Mouse (Mus musculus) frontal cortex, adult 2 months (tissue): Measurements from ENCODE around the gene Nudt2. TPM values are rescaled to one million over a fixed set of nuclear protein-coding genes. Genes with fewer than 3 reads are reported as not detected.
"Not testable (repeated sequence)": the region's sequence is repeated elsewhere in the genome, so short reads cannot be mapped to it uniquely, and the experiment has no call there.

Experiments used
- DNase-seq, 2 experiments: peaks; one replicate each; pipeline ENCODE4 v3.0.0; 2022; ENCODE audit warnings: low spot score in 1 of 2; ENCODE audit errors: extremely low spot score in 1 of 2
- polyA plus RNA-seq: library from polyadenylated mRNA; depleted of rRNA; stranded (reverse); fragments of >200 nt; gene quantifications from 2 replicates; pipeline ENCODE4 v1.2.3, GENCODE M21; 2012; rRNA removed

Gene Nudt2
- 39.5 and 42.0 TPM in 2 replicates for polyA plus RNA-seq

DNA sequence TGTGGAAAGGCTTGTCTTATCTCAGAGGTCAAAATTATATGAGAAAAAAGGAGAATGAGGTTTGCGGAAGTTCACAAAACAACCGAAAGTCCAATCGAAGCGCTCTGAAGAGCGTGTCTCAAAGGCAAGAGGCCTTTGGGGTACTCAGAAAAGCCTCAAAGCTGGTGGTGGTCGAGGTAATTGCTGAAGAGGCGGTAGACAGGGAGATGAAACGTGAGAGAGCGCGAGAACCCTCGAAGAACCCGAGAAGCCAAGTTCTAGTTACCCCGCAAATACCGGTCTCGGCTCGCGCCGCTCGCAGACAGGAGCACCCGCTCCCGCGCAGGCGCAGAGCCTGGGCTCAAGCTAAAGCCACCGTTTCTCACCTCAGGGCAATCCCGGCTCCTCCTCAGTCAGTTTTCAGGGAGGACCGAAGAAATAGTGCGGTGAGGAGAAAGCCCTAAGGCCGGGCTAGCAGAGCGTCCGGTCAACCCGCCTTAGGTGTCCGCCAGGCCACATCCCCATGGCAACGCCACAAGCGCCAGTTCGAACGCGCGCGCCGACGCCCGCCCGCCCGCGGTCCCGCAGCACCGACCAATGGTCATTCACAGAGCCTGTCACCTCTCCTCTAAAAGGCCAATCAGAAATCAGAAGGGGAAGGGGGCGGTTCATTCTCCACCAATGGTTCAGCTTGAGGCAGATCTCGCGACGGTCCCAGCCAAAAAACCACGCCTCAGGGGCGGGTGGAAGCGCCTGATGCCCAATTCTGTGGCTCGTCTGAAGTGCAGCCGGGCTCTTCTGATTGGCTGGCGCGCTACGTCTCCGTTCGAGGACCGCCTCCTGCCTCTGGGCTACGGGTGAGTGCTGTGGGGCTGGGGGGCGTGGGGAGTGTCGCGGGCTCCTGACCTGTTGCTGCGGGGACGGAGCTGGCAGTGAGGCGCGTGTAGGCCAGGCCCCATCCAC is at the start of gene Nudt2, which contains the start of gene Kif24:
Nudt2 (plus strand) TSS at position 807 of the 942 bp plus-strand sequence.
Kif24 (minus strand) TSS at position 543 of the 942 bp plus-strand sequence.
- DNase-seq: peak; percentile 98 to 99

DNA sequence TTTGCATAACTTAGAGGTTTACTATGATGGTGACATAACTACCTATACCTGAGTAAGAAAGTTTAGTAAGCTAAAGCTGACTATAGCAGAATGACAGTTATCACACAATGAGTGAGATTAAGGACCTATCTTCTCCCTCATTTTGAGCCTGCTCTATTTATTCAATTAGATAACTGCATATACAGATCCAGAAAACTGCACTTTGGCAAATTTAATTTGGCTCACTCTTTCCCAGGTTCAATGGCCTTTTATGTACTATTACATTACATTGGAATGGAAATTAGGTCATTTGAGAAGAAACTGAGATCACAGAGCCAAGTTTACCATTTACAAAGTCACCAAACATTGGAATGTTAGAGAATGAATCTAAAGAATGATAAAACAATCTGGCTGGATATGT is 48.0 kb upstream of the Nudt2 start:
- DNase-seq: no peak

- DNase-seq: no peak
Measured at GRCm38 (mm10) chr4:41438931-41439330, 26.0 kb upstream of the Nudt2 start.

- no peak for DNase-seq
Measured at GRCm38 (mm10) chr4:41442790-41443302, 22.1 kb upstream of the Nudt2 start.

DNA sequence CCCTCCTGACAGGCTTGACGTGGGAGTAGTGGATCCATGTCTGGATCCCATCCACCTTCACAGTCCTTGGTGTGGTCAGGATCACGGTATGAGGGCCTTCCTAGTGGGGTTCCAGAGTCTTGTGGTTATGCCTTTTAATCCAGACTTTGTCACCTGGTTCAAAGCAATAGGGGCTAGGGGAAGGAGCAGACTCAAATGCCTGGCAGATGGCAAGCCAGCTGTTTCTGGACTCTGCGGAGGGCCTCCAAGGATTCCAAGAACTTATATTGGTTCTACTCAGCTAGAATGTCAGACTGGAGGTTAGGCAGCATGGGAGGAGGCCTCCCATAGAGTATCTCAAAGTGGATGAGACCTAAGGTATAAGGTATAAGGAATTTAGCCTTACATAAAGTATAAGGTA is 17.4 kb upstream of the Nudt2 start:
- DNase-seq: no peak

DNA sequence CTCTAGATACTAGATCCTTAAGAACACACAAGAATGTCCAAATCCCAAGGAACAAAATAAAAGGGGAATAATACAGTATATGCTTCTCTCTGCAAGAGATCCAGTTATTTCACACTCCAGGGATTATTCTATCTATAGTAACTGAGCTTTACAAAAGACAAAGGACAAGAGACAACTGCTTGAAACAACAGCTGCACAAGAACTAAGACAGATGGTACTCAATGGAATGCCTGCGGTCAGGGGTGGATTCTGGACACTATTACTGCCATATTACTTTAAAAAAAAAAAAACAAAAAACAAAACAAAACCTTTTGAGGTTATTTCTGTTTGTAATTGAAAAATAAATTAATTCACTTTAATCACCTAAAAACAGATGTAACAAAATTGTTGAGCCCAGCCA is 4.3 kb upstream of the Nudt2 start:
- DNase-seq: no peak

DNA sequence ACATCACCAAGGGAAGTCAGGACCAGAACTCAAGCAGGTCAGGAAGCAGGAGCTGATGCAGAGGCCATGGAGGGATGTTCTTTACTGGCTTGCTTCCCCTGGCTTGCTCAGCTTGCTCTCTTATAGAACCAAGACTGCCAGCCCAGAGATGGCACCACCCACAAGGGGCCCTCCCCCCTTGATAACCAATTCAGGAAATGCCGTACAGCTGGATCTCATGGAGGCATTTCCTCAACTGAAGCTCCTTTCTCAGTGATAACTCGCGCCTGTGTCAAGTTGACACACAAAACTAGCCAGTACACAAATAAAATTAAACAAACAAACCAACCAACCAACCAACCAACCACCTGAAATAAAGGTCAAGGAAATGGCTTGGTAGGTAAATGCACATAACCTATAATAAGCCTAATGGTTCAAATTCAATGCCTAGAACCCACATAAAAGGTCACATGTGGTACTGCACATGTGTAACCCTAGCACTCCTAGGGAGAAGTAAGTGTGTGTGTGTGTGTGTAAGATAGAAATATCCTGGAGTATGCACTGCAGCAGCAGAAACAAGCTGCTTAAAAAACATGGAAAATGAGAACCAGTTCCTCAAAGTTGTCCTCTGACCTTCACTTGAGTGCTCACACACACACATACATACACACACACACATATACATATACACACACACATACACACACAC is 1.8 kb upstream of the Nudt2 start:
- DNase-seq: not testable (repeated sequence)

- peak in 1 of 2 experiments; percentile 10 for DNase-seq
Measured at GRCm38 (mm10) chr4:41465287-41465665, 325 bp downstream of the Nudt2 start.

DNA sequence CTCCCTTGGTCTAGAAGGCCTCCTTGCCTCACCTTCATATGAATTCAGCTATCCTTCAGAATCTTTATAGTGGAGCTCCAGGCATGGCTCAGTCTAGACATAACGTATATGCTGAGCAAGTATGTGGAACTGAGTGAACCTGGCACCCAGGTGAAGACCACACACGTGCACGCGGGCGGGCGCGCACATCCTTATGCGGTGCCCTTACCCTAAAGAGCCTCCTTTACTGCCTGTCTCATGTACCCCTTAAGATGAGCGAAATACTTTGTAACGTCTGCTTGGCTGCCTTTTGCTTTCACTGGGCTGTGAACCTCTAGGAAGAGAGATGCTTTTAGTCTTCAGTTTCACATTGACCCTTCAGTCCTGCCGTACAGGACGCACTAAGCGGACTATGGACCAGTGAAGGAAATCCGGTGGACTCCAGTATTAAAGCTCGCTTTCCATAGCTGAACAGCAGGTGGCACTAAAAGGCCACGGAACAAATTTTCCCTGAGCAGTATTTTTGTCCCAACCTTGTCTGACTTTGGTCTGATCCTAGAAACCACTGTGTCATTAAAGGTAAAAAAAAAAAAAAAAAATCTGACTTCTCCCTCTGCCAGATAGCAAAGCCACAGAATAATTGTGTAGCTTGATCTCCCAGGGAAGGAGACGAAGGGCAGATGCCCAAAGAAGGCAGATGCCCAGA is 3.6 kb downstream of the Nudt2 start:
- DNase-seq: peak; percentile 31 to 84

GRCm38 (mm10) chr4:41469199-41469598 is 4.2 kb downstream of the Nudt2 start:
- no peak for DNase-seq

GRCm38 (mm10) chr4:41470051-41470683 is 5.2 kb downstream of the Nudt2 start:
- no peak for DNase-seq

DNA sequence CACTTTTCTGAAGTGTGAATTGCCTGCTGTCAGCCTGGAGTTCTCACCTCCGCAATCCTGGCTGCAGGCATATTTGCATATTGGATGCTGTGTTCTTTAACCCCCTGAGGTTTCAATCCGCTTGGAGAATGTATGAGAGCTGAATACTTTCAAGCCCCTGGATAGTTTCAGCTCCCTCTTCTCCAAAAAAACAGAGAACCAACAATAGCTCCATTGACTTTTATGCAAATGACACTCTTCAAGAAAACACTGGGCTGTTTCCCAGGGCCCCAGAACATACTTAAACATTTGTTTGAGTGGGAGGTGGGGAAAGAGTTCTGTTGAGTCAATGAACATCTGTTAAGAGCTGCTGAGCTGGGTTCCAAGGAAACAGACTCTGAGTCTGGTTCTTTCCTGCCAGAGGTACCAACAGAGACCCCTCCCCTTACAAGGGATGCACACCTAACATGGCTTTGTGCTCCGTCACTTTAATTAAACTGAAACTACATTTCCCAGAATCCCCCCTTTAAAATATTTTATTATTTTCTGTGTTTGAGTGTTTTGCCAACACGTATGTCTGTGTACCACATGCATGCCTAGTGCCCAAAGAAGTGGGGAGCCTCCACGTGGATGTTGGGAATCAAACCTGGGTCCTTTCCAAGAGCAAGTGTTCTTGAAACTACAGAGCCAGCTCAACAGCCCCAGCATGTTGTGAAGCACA is 5.9 kb downstream of the Nudt2 start:
- peak; percentile 71 to 86 for DNase-seq

DNA sequence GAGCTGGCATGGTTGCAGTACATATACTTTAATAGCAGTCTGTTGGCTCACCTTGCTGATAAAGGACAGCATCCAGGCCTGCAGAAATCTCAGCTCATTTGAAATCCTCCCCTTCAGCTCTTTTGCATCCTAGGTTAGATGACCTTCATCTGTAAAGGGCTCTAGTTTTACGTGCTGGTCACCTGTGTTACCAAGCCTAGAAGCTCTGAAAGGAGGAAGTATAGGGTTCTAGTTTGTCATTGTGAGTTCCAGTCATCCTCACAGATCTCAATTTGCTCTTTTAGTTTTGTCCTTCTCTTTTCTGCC is 6.4 kb downstream of the Nudt2 start:
- DNase-seq: no peak

- DNase-seq: no peak
Measured at GRCm38 (mm10) chr4:41477648-41478160, 12.8 kb downstream of the Nudt2 start.

GRCm38 (mm10) chr4:41478751-41479455 is 14.0 kb downstream of the Nudt2 start:
- DNase-seq: no peak

DNA sequence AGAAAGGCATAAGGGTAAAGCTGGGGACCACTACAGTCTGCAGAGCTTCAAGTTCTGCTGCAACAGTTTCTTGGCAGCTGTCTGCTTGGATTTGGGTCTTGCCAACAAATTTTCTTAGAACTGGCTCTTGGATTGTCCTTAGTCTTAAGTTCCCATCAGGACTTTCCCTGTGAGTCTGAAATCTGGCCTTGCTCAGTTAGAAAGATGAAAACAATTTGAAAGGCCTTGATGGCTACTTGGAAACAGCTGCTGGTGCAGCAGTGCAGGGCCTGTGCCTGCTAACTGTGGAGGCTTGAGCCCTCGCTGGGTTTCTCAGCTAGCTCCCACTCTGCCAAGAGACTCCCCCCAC is 14.5 kb downstream of the Nudt2 start:
- DNase-seq: no peak

DNA sequence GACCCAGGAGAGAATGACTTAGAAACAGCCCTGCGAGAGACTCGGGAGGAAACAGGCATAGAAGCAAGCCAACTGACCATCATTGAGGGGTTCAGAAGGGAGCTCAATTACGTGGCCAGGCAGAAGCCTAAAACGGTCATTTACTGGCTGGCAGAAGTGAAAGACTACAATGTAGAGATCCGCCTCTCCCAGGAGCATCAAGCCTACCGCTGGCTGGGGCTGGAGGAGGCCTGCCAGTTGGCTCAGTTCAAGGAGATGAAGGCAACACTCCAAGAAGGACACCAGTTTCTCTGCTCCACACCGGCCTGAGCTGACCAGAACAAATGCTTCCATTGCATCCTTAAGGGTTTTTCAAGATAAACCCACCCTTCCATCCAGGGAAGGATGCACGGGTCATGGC is 15.3 kb downstream of the Nudt2 start:
- DNase-seq: no peak

DNA sequence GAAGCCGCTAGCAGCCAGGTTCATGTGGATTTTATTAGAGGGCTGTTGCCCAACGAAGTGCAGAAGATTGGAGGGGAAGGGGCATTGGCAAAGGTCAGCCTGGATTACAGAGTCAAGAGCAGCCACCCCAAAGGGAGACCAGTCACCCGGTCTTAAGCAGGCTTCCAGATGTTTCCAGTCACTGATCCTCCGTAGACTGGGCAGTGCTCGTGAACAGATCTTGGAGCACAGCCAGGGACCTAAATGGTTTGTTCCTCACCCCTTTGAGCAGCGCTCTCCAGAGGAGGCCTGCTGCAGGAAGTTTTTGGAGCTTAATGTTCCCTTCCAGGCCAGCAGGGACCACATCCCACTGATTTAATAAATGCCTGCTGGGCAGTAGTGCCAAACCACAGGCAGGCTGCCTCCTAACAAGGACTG is 16.7 kb downstream of the Nudt2 start:
- no peak for DNase-seq

DNA sequence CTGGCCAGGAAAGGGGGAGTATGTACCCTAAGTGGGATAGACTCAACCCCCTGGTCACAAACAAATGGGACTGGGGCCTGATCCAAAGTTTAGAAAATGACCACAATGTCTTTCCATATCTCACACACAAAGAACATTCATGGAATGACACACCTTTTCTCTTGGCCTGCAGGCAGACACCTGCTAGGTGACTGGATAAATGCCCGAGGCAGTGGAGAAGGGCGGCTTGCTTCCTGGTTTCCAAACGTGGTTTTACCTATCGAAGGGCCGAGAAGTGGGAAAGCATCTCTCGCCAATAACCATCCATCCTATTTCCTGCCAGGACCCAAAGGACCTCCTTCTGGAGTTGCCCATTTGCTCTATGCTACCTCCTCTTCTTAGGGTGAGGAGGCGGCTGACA is 28.0 kb downstream of the Nudt2 start:
- no peak for DNase-seq
